Mouse (Mus musculus) common myeloid progenitor, adult 5-6 weeks (primary cell): Measurements from ENCODE around the gene Ano1. TPM values are rescaled to one million over a fixed set of nuclear protein-coding genes. Genes with fewer than 3 reads are reported as not detected.

ENCODE experiments used
- ATAC-seq: replicated peaks from 2 replicates; pipeline ENCODE4 v1.8.0; 2016; ENCODE audit warnings: low read depth, mild to moderate bottlenecking, moderate TSS enrichment, inconsistent platforms; ENCODE audit not compliant: poor library complexity, severe bottlenecking
- total RNA-seq: library from RNA; stranded (forward); fragments of 200-1000, 187-1606 nt; gene quantifications from 2 replicates; pipeline ENCODE4 v1.2.3, GENCODE M21; 2017

Gene Ano1
- total RNA-seq, 1 experiment from 2014 or later, result not detected

DNA sequence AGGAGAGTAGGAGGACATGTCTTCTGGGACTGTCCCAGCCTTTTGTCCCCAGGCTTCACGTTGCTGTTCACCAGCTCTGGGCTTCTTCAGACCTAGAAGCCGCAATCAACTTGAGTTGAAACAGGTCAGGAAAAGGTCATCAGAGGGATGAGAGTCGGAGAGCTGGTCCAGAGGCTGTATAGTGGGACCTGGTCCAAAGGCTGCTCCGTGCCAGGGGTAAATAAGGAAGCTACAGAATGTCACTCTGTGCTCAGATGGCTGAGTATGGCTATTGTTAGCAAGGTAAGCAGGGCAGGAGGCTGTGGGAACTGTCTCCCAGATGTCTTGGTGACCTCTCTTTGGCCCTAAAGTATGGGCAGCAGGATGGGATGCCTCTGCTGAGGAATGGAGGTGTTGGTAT lies 147.0 kb downstream of the Ano1 start:
- 0 out of 2 replicates have a peak, but pooled peaks have one; percentile 8 for ATAC-seq

DNA sequence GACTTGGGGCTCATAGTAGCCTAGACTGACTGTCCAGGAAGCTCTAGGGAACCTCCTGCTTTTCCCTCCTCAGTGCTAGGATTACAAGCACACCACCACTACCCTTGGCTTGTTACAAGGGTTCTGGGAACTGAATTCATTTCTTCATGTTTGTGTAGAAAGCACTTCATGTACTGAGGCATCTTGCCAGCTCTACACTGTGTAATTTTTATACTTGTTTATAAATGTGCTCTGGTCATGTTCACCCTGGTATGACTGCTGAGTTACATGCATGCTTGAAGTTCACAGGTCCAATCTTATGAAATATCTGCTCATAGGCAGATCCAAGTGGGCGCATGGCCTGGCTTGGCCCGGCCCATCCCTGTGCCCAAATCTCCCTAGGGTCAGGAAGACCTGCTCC lies 147.5 kb downstream of the Ano1 start:
- ATAC-seq, result no peak

GRCm38 (mm10) chr7:144600333-144600900 lies 151.4 kb downstream of the Ano1 start:
- no peak for ATAC-seq

- ATAC-seq, result no peak
These were observed 162.3 kb downstream of the Ano1 start for GRCm38 (mm10) chr7:144589508-144589907.

- ATAC-seq, result 0 out of 2 replicates have a peak, but pooled peaks have one; percentile 31
These were observed 164.5 kb downstream of the Ano1 start for GRCm38 (mm10) chr7:144587291-144587690.

DNA sequence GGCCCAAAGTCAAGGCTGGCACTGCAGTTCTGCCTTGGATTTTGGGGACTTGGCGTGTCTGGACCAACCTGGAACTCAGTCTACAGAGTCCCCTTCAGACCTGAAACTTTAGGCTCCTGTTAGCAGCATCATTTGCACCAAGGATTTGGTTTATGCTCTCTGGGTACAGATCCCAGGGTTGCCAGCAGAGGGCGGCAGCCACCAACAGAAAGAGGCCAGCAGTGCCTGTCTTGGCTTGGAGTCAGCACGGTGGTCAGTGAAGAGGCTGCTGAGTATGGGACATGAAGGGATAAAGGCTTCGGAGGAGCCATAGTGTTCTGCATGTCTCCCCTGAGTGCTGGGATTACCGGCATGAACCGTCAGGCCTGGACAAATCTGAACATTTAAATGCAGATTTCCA lies 166.1 kb downstream of the Ano1 start:
- peak; percentile 33; the same call in 1 of the 2 replicates for ATAC-seq

GRCm38 (mm10) chr7:144583619-144584018 lies 168.2 kb downstream of the Ano1 start:
- ATAC-seq, result 0 out of 2 replicates have a peak, but pooled peaks have one; percentile 24

DNA sequence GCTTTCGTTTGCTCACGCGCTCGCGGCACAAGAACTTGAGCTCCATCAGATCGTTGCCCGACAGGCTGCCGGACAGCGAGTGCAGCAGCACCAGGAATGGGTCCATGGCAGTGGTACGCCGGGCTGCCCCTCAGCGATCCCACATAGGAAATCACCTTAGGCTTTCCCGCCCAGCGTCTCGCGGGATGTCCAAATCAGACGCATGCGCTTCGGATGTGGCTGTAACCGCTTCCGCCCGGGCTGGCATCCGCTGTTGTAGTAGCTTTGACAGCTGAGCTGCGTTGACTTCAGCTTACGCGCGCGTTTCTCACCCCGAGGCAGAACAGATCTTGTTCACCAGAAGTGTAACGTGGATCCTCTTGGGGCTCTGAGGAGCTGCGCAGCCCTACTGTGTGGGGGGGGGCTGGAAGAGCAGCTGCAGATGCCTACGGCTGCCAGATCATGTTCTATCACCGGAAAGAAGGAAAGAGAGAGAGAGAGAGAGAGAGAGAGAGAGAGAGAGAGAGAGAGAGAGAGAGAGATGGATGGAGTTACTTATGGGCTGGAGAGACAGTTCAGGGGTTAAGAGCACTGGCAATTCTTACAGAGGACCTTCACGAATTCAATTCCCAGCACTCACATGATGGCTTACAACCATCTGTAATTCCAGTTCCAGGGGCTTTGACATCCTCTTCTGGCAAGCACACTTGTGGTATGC lies 169.3 kb downstream of the Ano1 start, which contains the start of gene Fadd:
TSS of gene Fadd (minus strand) at position 180 of the 697 bp plus-strand sequence.
- ATAC-seq, result peak; percentile 72

DNA sequence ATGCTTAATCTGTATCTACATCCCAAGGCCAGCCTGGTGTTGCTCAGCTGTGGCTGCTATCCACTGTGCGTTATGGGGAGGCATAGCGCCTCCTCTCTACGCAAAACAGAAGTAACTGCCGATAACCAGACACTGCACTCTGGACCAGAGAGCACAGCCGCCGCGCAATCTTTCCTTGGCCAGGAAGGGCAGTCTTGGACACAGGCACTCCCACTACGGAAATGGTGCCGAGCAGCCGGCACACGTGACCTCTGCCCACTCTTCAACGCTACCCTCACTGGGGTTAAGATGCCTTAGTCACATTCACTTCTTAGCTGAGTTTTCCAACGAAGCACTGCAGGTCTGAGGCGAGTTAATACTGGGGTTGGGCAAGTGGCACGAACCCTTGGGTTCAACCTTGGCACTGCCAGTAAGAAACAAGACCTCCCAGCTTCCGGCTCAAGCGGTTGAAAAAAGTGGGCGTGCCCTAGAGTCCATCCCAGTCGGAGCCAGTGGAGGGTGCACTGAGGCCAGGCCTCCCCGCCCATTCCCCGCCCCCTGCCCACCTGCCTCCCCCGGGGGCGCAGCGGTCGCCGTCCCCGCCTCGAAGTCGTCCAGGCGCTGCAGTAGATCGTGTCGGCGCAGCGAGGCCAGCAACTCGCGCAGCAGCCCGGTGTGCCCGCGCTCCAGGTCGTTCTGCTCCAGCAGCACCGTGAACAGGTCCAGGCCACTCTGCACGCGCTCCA lies 170.1 kb downstream of the Ano1 start:
- ATAC-seq, result peak; percentile 75

- no peak for ATAC-seq
These were observed 173.9 kb downstream of the Ano1 start for GRCm38 (mm10) chr7:144577876-144578275.

- ATAC-seq, result no peak
These were observed 179.5 kb downstream of the Ano1 start for GRCm38 (mm10) chr7:144572234-144572633.

DNA sequence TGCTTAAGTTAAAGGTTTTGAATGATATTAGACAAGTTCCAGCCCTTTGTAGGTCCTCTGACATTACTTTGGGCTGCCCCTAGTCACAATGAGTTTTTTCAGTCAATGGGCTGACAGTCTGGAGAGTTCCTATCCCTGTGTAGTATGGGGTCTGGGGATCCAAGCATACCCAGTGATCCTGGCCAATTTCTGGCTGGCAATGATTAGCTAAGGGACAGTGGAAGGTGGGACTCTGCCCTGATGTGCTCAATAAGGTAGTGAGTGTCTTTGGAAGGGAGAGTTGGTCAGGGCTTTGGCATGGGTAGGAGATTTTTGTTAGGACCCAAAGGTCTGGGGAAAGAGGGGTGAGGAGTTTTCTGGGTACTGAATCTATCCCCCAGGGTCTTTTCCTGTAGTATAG lies 180.2 kb downstream of the Ano1 start:
- no peak for ATAC-seq

- no peak for ATAC-seq
These were observed 182.3 kb downstream of the Ano1 start for GRCm38 (mm10) chr7:144569428-144569827.

GRCm38 (mm10) chr7:144568091-144568490 lies 183.7 kb downstream of the Ano1 start:
- ATAC-seq, result 0 out of 2 replicates have a peak, but pooled peaks have one; percentile 36

GRCm38 (mm10) chr7:144566921-144567682 lies 184.7 kb downstream of the Ano1 start:
- ATAC-seq, result 0 out of 2 replicates have a peak, but pooled peaks have one; percentile 9

DNA sequence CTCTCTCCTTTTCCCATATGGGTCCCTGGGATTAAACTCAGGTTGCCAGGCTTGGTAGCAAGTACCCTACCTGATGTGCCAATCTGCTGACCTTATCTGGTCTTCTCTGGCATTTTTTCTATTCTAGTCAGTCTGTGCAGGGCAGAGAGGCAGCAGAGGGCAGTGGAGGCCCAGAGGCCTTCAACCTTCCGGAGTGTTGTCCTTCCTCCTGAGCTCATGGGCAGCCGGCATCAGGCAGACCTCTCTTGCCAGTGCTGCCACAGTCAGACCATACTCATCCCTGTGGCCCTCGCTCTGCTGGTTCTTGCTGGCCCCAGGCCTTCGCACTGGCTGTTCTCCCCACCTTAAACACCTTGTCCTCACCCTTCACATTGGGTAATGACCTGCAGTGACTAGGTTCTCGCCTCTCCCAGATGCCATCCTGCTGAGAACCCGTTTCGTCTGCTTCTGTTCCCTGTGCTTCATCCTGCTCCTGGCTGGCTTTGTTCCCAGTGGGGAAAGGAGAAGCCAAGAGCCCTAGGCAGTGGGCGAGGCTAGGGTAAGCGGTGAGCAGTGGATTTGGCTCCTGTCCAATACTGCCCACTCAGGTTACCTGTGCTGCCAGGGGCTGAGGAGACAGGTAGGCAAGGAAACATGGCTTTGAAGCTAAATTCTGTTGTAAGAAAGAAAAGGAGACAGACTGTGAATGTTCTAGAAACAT lies 188.2 kb downstream of the Ano1 start:
- ATAC-seq, result no peak

GRCm38 (mm10) chr7:144562016-144562415 lies 189.8 kb downstream of the Ano1 start:
- no peak for ATAC-seq

DNA sequence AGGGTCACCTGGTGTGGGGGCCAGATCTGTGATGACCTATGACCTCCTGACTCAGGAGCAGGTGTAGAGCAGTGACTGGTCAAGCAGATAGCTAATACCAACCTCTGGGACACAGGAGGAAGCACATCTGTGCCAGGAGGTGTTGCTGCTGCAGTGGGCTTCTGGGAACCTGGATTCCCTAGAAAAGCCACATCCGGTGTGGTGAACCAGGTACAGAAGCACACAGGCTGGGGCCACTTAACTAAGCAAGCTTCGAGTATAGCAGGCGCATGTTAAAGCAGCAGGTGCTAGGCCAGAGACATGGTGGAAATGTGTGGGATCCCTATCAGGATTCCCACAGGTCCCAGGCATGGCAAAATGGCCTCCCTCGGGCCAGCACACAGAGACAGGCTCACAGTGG lies 191.2 kb downstream of the Ano1 start:
- ATAC-seq, result no peak

- no peak for ATAC-seq
These were observed 193.2 kb downstream of the Ano1 start for GRCm38 (mm10) chr7:144558552-144558951.

DNA sequence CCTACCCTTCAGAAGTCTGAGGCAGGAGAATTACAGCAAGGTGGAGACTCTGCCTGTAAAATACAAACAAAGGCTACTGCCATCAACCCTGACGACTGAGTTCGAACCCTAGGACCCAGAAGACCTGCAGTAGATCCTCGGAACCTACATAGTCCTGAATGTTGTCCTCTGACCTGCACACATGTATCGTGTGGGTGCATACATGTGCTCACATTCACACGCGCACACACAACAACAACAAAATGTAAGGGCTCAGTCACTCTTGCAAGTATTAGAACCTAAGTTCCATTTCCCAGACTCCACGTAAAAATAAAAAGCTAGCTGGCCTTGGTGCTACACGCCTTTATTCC lies 197.7 kb downstream of the Ano1 start:
- no peak for ATAC-seq
